Mouse (Mus musculus): ENCODE measurements around the gene Tmem150a.

Tmem150a gene

DNA sequence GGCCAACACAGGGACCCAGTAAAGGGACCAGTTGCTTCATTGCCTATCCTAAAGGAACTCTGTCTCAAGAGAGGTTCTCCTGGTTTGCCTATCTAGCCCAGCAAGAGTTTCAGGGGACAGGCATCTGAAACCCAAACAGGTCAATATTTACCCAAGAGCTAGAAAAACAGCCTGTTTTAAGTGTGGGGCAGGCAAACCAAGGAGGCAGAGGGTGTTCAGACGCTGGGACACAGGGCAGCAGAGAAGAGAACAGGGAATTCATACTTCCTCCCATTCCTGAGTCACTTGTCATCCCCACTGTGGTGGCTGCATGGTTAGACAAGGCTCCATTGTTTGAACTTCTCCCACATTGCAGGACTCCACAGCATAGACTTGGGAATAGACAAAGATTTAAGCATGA lies 16.3 kb downstream of the Tmem150a start:
- in situ Hi-C loops (cut with MboI, MseI), result no loop called here

GRCm38 (mm10) chr6:72373184-72373583 lies 17.9 kb downstream of the Tmem150a start:
- in situ Hi-C loops (cut with MboI, MseI), result no loop called here

DNA sequence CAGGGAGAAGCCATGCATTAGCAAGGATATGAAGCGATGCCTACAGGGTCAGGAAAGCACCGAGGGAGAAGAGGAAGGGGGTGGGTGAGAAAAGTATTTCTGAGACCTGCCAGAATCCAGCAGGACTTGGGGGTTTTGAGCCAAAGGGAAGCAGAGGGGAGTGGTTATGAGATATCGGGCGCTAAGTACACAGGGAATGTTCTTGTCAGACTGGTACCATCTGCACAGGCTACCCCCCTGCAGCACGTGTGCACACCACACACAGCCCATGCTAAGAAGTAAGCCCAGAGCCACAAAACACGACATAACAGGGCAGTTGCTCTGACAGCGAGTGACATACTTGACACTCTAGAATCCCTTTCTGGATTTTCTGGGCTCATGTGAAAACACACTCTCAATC lies 19.0 kb downstream of the Tmem150a start:
- in situ Hi-C loops (cut with MboI, MseI), result no loop called here

DNA sequence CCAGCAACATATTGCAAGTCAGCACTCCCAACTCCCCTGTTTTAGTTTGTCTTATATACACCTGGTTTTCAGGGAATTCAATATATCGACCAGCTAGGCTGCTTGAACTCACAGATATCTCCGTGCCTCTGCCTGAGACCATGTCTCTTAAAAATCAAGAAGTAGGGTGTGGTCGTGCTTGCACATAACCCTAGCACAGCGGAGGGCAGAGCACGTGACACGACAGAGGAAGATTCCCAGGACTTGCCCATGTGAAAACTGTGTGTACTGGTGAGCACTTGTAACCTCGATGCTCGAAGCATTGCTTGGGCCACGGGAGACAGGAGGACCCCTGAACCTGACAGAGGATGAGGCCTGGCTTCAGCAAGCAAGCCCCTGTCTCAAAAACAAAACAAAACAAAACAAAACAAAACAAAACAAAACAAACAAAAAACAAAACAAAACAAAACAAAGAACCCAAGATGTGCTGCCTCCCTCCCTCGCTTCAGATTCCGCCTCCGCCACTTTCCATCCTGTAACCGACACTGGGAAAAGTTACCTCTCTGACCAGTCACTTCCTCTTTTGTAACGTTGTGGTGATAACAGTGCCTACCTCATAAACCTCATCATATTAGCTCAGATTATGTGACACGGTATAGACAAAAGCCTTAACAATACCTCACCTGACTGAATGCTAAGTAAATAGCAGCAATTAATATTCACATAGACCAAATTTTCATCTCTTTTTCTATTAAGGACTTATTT lies 19.7 kb downstream of the Tmem150a start:
- in situ Hi-C loops (cut with MboI, MseI), result no loop called here

DNA sequence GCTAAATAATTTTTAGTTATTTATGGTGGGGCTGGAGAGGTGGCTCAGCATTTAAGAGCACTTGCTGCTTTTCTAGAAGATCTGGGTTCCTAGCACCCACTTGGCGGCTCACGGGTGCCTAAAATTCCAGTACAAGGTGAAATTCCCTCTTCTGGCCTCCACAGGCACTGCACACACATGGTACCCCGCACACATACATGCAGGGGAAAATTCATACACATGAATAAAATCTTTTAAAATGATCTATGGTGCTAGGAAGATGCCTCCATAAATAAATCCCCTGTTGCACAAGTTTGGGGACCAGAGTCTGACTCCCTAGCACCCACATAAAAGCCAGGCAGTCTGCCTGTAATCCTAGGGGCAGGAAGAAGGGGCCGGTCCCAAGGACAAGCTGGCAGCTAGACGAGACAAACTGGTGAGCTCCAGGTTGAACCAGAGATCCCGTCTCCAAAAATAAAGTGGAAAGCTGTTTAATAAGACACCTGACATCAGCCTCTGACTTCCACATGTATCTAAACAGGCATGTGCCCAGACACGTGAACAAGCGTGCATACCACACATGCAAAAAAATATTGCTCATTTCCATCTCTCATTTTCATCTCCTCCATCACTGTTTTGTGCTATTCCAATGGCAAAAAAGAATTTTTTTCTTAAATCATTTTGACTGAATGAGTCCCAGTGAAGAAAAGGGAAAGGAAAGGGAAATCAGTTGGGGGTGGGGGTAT lies 23.4 kb downstream of the Tmem150a start:
- in situ Hi-C loops (cut with MboI, MseI), result no loop called here

DNA sequence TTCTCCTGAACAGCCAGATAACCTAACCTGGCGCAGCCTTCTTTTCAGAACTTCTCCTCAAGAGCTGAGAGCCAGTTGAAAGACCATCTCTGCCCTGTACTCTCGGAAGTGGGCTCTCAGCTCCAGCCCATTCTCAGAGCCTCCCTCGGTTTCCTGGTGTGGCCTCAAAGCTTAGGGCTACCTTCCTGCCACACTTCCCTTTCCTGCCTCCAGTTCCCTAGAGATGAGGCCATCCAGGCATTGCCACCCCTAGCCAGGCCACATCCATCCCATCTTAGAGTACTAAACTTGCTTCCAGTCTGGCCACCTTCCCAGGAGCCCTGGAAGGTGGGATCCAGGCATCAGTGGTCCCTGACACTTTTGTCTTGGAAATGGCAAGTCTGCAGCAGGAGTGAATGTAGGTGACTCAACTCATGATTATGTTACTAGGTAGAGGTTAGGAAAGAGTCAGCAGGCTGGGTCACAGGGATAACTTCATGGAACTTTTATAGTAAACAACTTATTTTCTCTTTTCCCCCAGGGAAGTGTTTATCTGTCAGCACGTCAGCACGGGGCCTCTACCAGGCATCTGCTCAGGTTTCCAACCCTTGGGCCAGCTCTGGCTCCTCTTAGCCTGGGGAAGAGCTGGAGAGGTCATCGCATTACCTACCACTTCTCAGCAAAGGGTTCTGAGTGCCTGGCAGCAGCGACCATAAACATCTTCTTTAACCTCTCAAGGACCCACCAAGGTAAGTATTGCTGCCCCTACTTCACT lies 24.3 kb downstream of the Tmem150a start:
- in situ Hi-C loops (cut with MboI, MseI), result no loop called here

- in situ Hi-C loops (cut with MboI, MseI), result no loop called here
These were observed 25.0 kb downstream of the Tmem150a start, which contains the start of gene Vamp5 for GRCm38 (mm10) chr6:72380131-72380770. TSS of gene Vamp5 (minus strand) at chr6:72380468.

- in situ Hi-C loops (cut with MboI, MseI), result no loop called here
These were observed 27.2 kb downstream of the Tmem150a start for GRCm38 (mm10) chr6:72382494-72382893.

DNA sequence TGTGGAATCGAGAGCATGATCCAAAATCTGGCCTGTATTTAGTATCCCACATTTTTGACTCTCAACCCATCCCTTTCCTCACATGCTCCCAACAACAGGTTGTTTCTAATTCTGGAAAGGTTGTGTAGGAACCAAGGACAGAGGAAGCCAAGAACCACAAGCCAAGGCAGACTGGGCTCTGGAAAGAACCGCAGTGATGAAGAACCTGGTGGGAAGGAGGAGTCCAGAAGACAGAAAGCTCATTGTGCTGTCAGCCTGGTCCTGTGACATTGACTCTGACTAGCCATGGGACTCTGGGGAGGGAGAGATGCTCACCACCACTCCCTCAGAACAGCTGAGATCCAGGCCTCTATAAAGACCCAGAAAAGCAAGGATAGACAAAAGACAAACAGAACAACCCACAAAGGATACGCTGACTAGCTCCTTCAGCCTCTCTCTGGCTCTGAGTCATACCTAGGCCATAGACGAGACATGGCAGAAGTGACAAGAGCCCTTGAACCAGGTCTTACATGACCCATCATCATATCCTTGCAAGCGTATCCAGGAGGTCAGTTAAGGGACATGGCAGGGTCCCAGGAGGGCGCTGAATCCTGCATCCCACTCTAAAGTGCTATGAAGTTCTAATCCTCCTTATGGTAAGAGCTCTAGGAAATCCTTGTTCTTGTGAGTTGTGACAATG lies 28.0 kb downstream of the Tmem150a start:
- in situ Hi-C loops (cut with MboI, MseI), result no loop called here

DNA sequence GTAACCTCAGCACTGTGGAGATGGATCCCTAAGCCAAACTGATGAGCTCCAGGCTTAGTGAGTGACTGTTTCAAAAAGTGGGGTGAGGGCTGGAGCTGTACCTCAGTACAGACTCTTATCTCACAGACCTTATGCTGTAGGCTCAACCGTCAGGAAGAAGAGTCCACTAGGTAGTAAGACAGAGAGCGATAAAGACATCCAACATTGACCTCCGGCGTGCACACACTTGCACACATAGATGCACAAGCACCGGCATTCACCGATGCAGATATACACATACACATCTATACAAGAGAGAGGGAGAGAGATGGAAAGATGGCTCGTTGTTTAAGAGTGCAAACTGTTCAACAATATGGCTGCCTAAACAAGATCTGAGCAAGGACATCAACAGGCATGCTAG lies 28.7 kb downstream of the Tmem150a start:
- in situ Hi-C loops (cut with MboI, MseI), result no loop called here

- in situ Hi-C loops (cut with MboI, MseI), result no loop called here
These were observed 30.0 kb downstream of the Tmem150a start for GRCm38 (mm10) chr6:72385258-72385657.

DNA sequence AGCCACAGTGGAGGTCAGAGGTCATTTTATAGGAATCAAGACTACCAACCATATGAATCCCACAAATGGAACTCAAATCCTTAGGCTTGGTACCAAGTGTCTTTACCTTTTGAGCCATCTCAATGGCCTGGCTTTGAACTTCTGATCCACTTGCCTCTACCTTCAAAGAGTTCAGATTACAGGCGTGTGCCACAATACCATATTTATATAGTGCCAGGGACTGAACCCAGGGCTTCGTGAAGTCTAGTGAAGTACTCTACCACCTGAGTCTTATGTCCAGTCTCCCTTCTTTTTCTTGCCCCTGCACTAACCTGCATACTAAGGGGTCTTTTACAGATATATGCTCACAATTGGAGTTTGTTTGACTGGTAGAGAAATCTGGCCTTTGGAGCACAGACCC lies 31.3 kb downstream of the Tmem150a start:
- in situ Hi-C loops (cut with MboI, MseI), result no loop called here

- in situ Hi-C loops (cut with MboI, MseI), result no loop called here
These were observed 32.6 kb downstream of the Tmem150a start for GRCm38 (mm10) chr6:72387816-72388215.

DNA sequence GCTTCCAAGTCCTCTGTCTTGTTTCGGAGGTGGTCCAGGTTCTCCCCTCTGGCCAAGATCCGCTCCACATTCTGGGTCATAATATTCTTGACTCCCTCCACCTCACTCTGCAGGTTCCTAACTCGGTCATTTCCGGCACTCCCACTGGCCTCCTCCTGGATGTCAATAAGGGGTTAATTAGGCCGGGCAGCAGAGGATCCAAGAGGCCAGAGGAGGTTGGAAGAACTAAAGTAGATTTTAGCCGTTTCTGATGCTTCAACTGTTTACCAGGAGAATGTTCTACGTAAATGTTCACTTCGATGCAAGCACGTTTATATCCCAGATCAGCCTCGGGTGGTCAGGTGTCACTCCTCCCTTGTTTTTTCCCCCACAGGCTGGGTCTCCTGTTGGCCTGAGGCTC lies 33.0 kb downstream of the Tmem150a start:
- in situ Hi-C loops (cut with MboI, MseI), result no loop called here

DNA sequence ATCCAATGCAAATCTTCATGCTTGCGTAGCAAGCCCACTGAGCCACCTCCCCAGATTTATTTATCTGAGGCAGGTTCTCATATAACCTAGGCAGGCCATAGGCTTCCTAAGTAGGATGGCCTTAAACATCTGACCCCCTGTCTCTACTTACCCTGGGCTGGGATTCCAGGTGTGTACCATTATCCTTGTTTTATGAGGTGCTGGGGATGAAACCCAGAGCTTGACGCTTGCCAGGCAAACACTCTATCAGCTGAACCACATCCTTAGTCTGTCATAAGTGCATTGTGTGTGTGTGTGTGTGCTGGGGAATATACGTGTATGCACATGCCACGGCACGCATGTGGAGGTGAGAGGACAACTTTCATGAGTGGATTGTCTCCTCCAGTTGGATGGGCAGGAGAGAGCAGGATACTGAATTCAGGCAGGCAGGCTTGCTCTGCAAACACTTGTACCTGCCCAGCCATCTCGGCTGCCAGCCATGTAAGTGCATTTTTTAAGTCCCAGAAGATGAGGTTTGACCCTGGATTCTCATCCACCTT lies 33.6 kb downstream of the Tmem150a start:
- in situ Hi-C loops (cut with MboI, MseI), result no loop called here

DNA sequence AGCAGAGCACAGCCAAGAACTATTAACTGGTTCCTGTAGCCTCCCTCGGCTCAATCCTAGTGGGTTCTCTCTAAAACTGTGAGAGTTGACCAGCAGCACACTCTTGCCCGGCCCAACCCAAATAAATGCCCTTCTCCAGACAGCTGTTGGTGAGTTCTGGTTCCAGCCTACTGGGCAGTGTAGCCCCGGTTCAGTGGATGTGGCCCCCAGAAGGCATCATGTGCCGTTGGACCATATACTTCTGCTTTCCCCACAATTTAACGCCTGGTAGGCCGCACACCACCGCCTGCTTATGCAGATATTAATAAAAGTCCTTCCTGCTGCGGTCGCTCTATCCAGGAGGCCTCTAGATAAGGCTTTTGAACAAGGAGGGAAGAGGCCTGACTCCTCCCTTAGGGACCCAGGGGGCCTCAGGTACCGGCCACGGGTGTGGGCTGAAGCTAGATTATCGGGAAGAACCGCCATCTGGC lies 34.3 kb downstream of the Tmem150a start:
- in situ Hi-C loops (cut with MboI, MseI), result no loop called here

DNA sequence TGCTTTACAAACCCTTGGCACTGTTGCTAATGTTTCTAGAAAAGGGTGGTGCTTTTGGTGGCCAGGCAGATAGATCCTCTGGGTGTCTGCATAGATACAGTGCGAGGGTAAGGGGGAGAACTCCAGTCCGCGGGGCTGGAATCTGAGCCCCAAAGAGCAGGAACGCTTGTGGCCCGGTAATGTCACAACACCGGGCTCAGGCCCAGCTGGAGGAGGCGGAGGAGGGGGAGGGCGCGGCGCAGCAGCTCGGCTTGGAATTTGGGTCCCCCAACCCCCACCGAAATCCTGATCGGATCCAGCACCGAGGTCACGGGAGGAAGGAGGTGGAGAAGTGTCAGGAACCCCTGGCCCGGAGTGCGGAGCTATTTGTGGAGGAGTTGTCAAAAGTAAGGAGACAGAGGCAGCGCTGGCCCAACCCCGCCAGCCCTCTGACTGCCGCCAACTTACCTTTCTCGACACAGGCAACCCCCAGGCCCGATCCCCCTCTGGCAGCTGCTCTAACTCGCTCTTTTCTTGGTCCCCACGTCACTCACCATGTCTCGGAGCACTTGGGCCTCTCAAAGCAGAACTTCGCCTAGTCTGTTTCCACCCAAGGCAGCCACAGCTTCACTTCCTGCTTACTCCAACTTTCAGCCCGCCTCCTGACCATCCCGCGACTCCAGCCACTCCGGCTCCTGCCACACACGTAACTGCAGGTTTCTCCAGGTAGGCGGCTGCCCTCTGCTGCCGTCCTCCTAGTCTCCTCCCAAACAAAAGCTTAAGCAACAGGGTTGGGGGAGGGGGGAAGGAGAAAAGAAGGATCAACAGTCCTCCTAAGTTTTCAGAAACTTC lies 34.9 kb downstream of the Tmem150a start, which contains the start of gene Vamp8:
TSS of gene Vamp8 (minus strand) at position 763 of the 831 bp plus-strand sequence.
- in situ Hi-C loops (cut with MboI, MseI), result no loop called here

- in situ Hi-C loops (cut with MboI, MseI), result no loop called here
These were observed 35.7 kb downstream of the Tmem150a start for GRCm38 (mm10) chr6:72390795-72391521.

- in situ Hi-C loops (cut with MboI, MseI), result no loop called here
These were observed 37.1 kb downstream of the Tmem150a start for GRCm38 (mm10) chr6:72392341-72392740.

Measured in T-helper 2 cell (primary cell).